Mouse (Mus musculus) right cerebral cortex, postnatal 25 days (tissue): Measurements from ENCODE around the gene Mylpf.
"Not testable (repeated sequence)": the region's sequence is repeated elsewhere in the genome, so short reads cannot be mapped to it uniquely, and the experiment has no call there.

ENCODE experiments used
- DNase-seq: peaks from one replicate; pipeline ENCODE4 v3.0.0; 2022

Mylpf gene

DNA sequence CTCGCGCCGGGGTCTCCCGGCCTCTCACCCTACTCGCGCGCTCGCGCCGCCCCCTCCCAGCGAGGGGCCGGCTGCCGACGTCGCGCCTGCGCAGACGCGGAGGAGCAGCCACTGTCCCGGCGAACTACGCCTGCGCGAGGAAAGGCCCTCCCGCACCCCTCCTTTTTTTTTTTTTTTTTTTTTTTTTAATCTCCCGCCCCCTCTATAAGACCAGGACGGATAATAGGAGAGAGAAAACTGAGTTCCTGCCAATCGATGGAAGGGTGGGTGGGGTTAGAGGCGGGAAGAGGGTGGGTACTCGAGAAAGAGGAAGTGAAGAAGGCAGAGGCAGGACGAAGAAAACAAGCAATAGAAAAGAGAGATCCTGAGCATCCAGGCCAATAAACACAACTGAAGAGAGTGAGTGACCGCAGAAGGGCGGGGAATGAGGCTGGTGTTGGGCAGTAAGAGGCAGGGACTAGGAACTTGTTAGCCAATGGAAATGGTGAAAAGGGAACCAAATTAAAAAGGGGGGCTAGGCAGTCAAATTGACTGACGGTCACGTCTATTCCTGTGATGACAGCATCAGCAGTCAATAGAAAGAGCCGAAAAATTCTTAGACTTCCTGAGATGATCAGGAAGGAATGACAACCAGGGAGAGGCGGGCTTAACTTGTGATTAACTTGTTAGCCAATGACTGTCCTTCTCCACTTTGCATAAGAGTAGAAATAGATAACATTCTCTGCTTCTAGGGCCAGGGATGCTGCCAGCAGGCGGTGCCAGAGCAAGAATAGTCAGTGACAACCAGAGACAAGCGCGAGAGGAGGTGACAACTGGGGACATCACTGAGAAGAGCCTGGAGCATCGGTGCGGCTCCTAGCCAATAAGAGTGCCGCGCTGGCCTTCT is at the start of gene Mylpf:
Gene Mylpf (plus strand): TSS at position 338 of the 886 bp plus-strand sequence.
- DNase-seq, result peak; percentile 88

DNA sequence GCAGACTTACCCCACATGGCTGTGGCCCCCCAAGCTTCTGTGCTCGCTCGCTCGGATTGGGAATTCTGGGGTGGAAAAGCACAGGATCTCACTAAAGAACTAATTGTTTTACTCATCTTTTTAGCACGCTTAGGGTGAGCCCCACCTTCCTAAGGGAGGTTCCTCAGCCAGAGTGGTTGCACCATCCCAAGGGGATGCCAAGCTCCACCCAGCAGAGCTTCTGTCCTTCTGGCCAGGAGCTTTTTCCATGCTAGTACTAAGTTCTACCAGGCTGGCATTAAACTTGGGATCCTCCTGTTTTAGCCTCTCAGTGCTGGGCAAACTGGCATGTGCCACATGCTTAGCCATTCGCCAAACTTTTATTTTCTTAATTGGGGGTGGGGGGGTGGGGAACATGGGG is 46.1 kb upstream of the Mylpf start:
- DNase-seq, result no peak

DNA sequence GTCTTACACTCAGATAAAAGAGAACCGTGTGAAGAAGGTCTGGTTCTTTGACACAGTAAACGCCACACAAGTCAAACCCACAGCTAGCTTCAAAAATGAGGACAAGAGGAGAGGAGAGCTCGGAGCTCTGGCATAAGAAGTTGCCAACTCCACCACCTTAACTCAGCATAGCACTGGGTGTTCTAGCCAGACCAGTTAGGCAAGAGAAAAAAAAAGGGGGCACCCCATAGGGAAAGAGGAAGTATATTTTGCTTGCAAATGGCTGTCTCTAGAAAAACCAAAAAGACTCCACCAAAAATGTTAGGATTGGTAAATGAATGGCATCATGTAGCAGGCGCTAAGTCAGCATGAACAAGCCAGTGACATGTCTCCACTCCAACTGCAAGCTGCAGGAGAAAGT is 44.7 kb upstream of the Mylpf start:
- DNase-seq, result no peak

GRCm38 (mm10) chr7:127165607-127166493 is 42.8 kb upstream of the Mylpf start:
- no peak for DNase-seq

GRCm38 (mm10) chr7:127166501-127166900 is 42.2 kb upstream of the Mylpf start:
- no peak for DNase-seq

DNA sequence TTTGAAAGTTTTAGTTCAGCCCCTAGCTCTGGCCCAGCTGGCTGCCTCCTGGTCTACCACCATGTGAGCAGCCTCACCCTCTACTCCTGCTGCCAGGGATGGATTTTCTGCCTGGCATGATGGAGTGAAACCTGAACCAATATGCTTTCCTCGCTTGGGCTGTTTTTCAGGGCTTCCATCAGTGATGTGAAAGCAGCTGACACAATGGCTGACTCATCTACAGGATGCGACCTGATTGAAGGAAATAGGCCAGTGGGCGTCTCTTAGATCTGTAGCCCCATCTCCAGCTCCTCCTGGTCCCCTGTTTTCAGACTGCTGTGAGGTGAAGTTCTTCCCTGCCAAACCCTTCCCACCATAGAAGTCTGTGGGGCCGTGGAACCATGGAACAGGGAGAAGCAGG is 31.8 kb upstream of the Mylpf start:
- DNase-seq, result no peak

DNA sequence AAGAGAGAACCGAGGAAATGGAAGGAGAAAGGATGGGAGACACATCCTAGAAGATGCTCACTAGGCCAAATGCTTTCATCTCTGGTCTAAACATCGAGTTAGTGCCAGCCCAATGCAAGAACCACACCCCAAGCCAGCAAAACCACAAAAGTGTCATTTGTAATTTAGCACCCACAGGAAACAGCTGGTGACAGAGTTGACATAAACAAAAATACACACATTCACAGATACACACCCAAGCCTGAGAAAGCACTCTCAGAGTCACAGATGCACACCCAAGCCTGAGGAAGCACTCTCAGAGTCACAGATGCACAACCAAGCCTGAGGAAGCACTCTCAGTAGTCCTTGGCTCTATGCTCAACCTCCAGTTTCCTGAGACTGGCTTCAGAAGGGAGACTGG is 27.9 kb upstream of the Mylpf start:
- no peak for DNase-seq

GRCm38 (mm10) chr7:127181724-127182123 is 27.0 kb upstream of the Mylpf start:
- not testable (repeated sequence) for DNase-seq

- no peak for DNase-seq
These were observed 25.3 kb upstream of the Mylpf start for GRCm38 (mm10) chr7:127183345-127183744.

DNA sequence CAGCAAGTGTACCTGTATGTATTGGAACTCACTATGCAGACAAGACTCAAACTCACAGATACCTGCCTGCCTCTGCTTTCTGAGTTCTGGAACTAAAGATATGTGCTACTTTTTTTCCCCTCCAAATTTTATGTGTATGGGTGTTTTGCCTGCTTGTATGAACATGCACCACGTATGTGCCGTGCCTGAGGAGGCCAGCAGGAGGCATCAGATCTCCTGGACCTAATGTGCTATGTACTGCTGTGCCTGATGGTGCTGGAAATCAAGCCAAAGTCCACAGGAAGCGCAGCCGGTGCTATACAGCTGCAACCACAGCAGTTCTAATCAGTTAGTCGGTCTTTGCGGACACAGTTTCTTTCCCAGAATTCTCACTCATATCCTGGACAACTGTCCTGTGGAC is 24.9 kb upstream of the Mylpf start:
- no peak for DNase-seq

GRCm38 (mm10) chr7:127184720-127185119 is 24.0 kb upstream of the Mylpf start:
- no peak for DNase-seq

DNA sequence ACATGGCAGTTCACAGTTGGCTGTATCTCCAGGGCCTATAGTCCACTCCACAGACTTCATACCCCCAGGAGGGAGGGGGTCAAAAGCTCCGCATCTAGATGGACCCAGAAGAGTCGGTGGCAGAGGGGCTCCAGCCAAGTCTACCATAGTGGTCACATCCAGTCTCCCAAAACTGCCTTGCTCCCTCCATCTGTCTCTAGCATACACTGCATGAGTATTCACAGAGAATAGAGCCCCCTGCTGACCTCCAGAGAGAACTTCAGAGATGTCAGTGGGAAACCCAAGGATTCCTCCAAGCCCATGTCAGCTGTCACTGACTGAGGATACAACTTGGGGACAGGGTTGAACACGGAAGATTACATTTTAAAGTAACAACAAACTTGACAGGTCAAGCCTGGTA is 23.1 kb upstream of the Mylpf start:
- DNase-seq, result no peak

DNA sequence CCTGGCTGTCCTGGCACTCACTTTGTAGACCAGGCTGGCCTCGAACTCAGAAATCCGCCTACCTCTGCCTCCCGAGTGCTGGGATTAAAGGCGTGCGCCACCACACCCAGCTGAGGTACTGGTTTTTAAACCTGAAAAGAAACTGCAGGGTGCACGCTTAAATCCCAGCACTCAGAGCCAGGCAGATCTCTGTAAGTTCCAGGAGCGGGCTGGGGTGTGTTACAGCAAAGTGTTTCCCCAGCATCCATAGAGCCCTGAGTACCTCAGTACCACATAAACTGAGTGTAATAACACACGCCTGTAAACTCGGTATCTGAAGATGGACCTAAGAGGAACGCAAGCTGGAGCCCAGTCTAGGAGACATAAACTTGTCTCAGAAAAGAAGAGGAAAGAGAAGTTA is 21.3 kb upstream of the Mylpf start:
- DNase-seq, result no peak

GRCm38 (mm10) chr7:127188305-127189276 is 20.1 kb upstream of the Mylpf start:
- no peak for DNase-seq

DNA sequence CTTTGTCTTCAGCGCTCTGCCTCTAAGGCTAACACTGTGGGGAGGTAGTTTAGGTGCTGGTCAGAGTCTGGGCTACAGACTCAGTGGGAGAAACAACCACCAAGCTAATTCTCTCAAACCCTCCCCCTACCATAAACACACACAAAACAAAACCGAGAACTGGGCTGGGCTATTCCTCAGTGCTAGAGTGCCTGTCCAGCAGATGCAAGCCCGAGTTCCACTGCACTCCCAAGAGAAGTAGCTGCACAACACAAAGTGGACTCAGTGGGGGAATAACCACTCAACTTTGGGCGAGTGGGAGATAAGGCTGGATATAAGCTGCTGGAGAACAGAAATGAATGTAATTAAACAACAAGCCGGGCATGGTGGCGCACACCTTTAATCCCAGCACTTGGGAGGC is 18.0 kb upstream of the Mylpf start:
- no peak for DNase-seq

GRCm38 (mm10) chr7:127192989-127193388 is 15.7 kb upstream of the Mylpf start:
- no peak for DNase-seq

DNA sequence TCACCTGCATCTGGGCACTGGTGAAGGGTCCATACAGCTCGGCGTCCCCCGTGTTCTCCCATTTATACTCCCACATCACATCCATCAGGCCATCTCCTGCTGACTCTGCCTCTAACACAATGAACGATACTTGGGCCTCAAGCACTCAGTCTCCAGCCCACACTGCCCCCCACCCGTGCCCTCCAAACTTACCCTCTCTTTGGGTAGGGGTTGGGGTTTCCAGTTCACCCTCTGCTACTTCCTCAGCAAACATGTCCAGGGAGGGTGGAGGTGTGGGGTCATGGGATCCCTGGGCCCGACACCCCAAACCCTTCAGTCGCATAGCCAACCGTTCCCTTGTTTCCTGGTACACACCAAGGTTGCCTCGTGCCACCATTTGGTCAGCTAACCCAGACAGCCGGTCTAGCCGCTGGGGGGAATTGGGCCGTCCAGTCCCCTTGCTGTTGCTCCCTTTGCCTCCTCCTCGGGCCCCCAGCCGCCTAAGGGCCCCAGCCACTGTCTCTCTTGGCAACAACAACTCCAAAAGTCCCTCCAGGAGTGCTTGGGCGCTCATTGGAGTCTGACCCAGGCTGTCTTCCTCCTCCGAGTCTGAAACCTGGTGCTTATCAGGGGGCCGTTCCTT is 14.6 kb upstream of the Mylpf start:
- DNase-seq, result no peak

DNA sequence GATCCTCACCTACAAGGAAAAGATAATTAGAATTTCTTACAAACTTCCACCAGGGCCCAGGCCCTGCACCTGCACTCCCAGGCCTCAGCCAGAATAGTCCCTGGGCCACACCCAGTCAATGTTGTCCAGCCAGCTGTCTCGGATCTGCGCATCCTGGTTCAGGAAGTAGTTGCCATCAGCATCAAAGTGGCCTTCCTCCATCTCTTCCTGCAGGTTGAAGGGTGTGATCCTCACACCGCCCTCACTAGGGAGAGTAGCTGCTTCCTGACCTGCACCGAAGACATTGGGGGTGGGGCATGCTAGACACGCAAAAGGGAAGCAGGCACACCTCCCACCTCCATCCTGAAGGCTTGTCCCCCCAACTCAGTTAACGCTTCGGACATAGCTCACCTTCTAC is 14.1 kb upstream of the Mylpf start:
- DNase-seq, result no peak

GRCm38 (mm10) chr7:127195544-127196295 is 13.0 kb upstream of the Mylpf start, which contains the start of gene Cd2bp2:
TSS of gene Cd2bp2 (minus strand) at chr7:127196050.
- DNase-seq, result peak; percentile 94

DNA sequence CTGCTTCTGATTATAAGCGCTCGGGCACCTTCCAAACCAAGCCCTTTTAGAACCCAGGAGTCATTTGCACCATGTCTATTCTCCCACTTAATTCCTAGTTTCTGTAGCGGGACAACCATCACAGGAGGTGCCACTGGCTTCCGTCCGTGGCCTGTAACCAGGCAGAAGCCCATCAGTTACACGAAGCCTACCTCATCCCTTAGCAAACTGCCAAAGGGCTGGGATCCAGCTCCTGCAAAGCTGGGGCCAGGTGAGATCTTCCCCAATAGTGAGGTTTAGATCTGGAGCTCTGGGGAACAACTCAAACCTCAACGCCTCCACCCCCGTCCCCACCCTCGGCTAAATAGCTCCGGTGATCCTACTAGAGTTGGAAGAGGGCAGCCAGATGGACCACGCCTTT is 12.2 kb upstream of the Mylpf start:
- no peak for DNase-seq

DNA sequence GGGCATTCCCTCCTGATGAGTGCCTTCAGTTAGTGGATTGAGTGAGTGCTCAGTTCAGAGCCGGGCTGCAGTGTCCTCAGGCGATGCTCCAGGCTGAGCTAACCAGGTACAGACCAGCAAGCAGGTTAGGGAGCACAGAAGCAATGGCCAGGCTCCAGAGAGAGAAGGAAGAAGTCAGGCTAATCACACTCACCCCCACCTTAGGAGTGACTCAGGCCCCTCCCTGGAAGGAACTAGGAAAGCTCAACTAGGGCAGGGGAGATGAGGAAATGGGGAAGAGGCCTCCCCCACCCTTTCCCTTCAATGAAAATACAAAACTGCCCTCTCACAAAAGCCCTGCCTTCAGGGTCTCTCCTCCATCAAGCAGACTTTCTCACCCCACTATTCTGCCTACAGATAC is 2.1 kb upstream of the Mylpf start:
- no peak for DNase-seq
